Mouse (Mus musculus) stomach, postnatal 0 days (tissue): ENCODE results near the gene Ldb2.

Source experiments
- CTCF ChIP-seq: IDR thresholded peaks from 2 replicates; pipeline ENCODE4 v1.5.1; 2016; ENCODE audit warnings: antibody characterized with exemption, low read depth, mild to moderate bottlenecking, moderate library complexity
- EP300 ChIP-seq: optimal IDR thresholded peaks from 2 replicates; pipeline ENCODE3; 2016; ENCODE audit warnings: antibody characterized with exemption

DNA sequence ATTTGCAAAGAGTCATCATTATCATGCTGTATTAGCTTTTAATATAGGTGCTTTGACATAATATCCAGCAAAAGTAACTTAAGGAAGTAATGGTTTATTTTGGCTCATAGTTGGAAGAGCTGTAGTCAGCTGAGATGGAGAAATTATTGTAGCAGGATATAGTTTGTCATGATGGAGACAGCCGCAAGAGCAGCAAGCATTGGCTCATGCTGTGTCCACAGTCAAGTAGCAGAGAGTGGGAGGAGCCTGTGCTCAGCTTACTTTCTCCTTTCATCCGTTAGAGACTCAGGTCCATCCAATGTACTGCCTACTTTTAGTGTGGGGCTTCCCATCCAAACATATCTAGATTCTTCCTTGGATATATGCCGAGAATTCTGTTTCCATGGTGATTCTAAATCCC lies 208.7 kb downstream of the Ldb2 start:
- TF ChIP-seq CTCF (no peak), EP300 (no peak)
